Mouse (Mus musculus): Measurements from ENCODE around the gene Slc24a3. TPM values are rescaled to one million over a fixed set of nuclear protein-coding genes. Genes with fewer than 3 reads are reported as not detected.

Slc24a3 gene
- polyA plus RNA-seq, 1 experiment from 2014 or later, result 3.1 TPM

DNA sequence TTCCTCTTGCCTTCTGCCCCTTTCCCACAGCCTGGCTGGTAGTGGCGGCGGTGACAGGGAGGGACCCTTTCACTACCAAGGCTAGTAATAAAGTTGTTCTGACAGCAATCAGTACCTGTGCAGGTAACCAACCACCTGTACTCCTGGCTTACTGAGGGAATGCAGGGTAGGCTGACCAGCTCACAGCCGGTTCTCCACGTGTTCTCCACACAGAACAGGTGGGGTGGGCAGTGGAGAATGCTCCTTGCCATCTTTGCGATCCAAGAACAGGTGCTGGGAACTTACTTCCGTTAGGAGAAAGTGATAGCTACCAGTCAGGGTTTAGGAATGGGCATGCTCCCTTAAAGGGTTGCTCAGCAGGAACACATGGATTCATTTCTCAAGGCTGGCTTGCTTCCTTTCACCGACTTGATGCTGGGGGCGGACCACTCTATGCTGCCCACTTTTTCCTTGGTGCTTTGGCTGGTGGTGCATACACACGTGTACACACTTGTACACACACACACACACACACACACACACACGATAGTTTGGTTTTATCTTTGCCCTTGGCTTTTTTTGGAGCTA lies 934 bp downstream of the Slc24a3 start:
- H3K36me3 ChIP-seq (ENCODE audit: inconsistent target), result no peaks in the 10 kb centered on the region
- WGBS (ENCODE audit: missing documents), result 25% methylated on average over 10 of the region's 10 CpGs
- no peaks in the 10 kb centered on the region for H3K79me2 ChIP-seq (ENCODE audit: inconsistent target)
- peak overlapping the region; percentile 33 for H3K4me3 ChIP-seq (ENCODE audit: inconsistent target)
- no peak overlapping the region for H3K27ac ChIP-seq

- Histone ChIP-seq H3K4me3 (ENCODE audit: inconsistent target) (no peak overlapping the region), H3K36me3 (ENCODE audit: inconsistent target) (no peaks in the 10 kb centered on the region), H3K79me2 (ENCODE audit: inconsistent target) (no peaks in the 10 kb centered on the region), H3K27ac (no peak overlapping the region)
- 90% methylated on average over 4 of the region's 4 CpGs for WGBS (ENCODE audit: missing documents)
Observed at GRCm38 (mm10) chr2:145172978-145173655, 5.6 kb downstream of the Slc24a3 start.

DNA sequence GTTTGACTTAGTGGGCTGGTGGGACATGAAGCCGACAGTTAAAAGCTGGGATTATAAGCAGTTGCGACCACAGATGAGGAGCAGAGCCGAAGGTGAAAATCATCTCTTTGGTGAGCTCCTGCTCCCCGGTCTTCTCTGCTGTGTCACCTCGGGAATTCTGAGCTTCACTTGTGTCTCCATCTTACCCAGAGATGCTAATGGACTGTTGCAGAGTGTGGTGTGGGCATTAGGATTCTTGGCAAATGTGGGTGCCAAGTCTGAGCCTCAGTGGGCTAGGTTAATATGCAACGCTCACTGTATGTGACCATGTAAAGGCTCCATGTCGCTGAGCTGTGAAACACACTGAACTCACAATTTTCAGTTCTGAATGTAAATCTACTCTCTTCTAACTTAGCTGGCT lies 7.5 kb downstream of the Slc24a3 start:
- Histone ChIP-seq H3K36me3 (ENCODE audit: inconsistent target) (no peaks in the 10 kb centered on the region), H3K4me3 (ENCODE audit: inconsistent target) (no peak overlapping the region), H3K79me2 (ENCODE audit: inconsistent target) (no peaks in the 10 kb centered on the region), H3K27ac (no peak overlapping the region)
- 88% methylated on average over 7 of the region's 7 CpGs for WGBS (ENCODE audit: missing documents)

DNA sequence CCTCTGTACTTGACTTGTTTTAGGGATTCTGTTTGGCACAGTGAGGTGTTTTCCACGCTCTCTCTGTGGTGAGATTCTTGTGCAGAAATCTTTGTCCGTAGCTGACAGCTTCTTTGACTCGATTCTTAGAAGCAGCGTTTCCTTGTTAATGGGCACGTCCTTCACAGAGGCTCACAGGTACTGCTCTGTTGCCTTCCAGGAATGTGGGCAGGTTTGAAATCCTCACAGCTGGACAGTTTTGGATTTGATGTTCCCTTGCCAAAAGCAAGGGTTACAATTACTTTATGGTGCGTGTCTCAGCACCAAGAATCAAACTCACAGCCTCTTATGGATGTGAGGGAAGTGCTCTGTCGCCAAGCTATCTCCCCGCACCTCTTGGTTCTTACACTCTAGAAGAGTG lies 14.9 kb downstream of the Slc24a3 start:
- H3K36me3 ChIP-seq (ENCODE audit: inconsistent target), result no peaks in the 10 kb centered on the region
- 95% methylated on average over 6 of the region's 8 CpGs for WGBS (ENCODE audit: missing documents)
- H3K79me2 ChIP-seq (ENCODE audit: inconsistent target), result no peaks in the 10 kb centered on the region
- no peak overlapping the region for H3K4me3 ChIP-seq (ENCODE audit: inconsistent target)
- H3K27ac ChIP-seq, result no peak overlapping the region

GRCm38 (mm10) chr2:145188828-145189227 lies 21.3 kb downstream of the Slc24a3 start:
- no peak overlapping the region for H3K4me3 ChIP-seq (ENCODE audit: inconsistent target)

DNA sequence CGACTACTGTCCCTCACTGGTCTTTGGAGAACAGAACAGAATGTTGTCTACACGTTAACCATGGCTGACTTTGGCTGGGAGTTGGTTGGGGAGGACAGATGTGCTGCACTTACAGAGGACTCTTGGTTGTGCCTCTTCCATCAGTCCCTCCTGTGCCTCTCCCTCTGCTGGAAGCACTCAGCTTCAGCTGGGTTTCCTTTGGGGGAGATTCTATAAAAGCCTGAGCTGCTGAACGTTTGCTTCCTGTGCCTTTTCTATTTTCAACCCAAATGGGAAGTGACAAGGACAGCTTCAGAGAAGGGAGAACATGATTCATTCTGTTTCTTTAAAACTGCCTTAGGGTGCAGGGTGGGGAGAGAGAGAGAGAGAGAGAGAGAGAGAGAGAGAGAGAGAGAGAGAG lies 28.5 kb downstream of the Slc24a3 start:
- 44% methylated on average over 3 of the region's 3 CpGs for WGBS (ENCODE audit: missing documents)
- H3K27ac ChIP-seq, result peak overlapping the region; percentile 59
- H3K4me3 ChIP-seq (ENCODE audit: inconsistent target), result no peak overlapping the region
- H3K36me3 ChIP-seq (ENCODE audit: inconsistent target), result no peaks in the 10 kb centered on the region
- H3K79me2 ChIP-seq (ENCODE audit: inconsistent target), result no peaks in the 10 kb centered on the region

More at GRCm38 (mm10) chr2:145188828-145189227, 21.3 kb downstream of the Slc24a3 start:
- 6% methylated on average over 2 of the region's 2 CpGs for WGBS (ENCODE audit: missing documents)
- H3K27ac ChIP-seq, result peak overlapping the region; percentile 27
- H3K36me3 ChIP-seq (ENCODE audit: inconsistent target), result no peaks in the 10 kb centered on the region
- H3K79me2 ChIP-seq (ENCODE audit: inconsistent target), result no peaks in the 10 kb centered on the region

- H3K4me3 ChIP-seq (ENCODE audit: inconsistent target), result no peak overlapping the region
- 72% methylated on average over 7 of the region's 7 CpGs for WGBS (ENCODE audit: missing documents)
Observed at GRCm38 (mm10) chr2:145196501-145197042, 29.0 kb downstream of the Slc24a3 start.

DNA sequence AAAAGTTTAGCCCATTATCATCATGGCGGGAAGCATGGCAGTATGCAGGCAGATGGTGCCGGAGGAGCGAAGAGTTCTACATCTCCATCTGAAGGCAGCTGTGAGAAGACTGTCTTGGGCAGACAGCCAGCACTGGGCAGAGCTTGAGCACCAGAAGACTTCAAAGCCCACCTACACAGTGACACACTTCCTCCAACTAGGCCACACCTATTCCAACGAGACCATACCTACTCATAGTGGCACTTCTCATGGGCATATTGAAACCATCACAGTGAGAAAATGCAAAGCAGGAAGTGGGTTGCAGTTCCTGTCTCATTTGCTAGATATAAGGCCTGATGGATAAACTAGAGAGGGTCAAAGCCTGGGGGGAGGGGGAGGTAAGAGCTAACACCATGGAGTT lies 29.5 kb downstream of the Slc24a3 start:
- WGBS (ENCODE audit: missing documents), result 69% methylated on average over 3 of the region's 4 CpGs
- no peaks in the 10 kb centered on the region for H3K36me3 ChIP-seq (ENCODE audit: inconsistent target)
- peak overlapping the region; percentile 59; the same call in 1 of the 2 replicates for H3K27ac ChIP-seq
- no peak overlapping the region for H3K4me3 ChIP-seq (ENCODE audit: inconsistent target)
- H3K79me2 ChIP-seq (ENCODE audit: inconsistent target), result no peaks in the 10 kb centered on the region

More at GRCm38 (mm10) chr2:145196501-145197042, 29.0 kb downstream of the Slc24a3 start:
- Histone ChIP-seq H3K79me2 (ENCODE audit: inconsistent target) (no peaks in the 10 kb centered on the region), H3K36me3 (ENCODE audit: inconsistent target) (no peaks in the 10 kb centered on the region), H3K27ac (peak overlapping the region; percentile 59)

GRCm38 (mm10) chr2:145213587-145213986 lies 46.0 kb downstream of the Slc24a3 start:
- H3K36me3 ChIP-seq (ENCODE audit: inconsistent target), result no peaks in the 10 kb centered on the region
- no peaks in the 10 kb centered on the region for H3K79me2 ChIP-seq (ENCODE audit: inconsistent target)
- 97% methylated on average over 11 of the region's 11 CpGs for WGBS (ENCODE audit: missing documents)
- no peak overlapping the region for H3K4me3 ChIP-seq (ENCODE audit: inconsistent target)
- H3K27ac ChIP-seq, result no peak overlapping the region

- Histone ChIP-seq H3K36me3 (ENCODE audit: inconsistent target) (no peaks in the 10 kb centered on the region), H3K79me2 (ENCODE audit: inconsistent target) (no peaks in the 10 kb centered on the region), H3K4me3 (ENCODE audit: inconsistent target) (no peak overlapping the region), H3K27ac (no peak overlapping the region)
- WGBS (ENCODE audit: missing documents), result 53% methylated on average over 8 of the region's 8 CpGs
Observed at GRCm38 (mm10) chr2:145214086-145214831, 46.7 kb downstream of the Slc24a3 start.

- Histone ChIP-seq H3K79me2 (ENCODE audit: inconsistent target) (no peaks in the 10 kb centered on the region), H3K4me3 (ENCODE audit: inconsistent target) (no peak overlapping the region), H3K36me3 (ENCODE audit: inconsistent target) (no peaks in the 10 kb centered on the region), H3K27ac (no peak overlapping the region)
- WGBS (ENCODE audit: missing documents), result 86% methylated on average over 2 of the region's 2 CpGs
Observed at GRCm38 (mm10) chr2:145216580-145216979, 49.0 kb downstream of the Slc24a3 start.

GRCm38 (mm10) chr2:145217422-145217821 lies 49.9 kb downstream of the Slc24a3 start:
- Histone ChIP-seq H3K4me3 (ENCODE audit: inconsistent target) (no peak overlapping the region), H3K79me2 (ENCODE audit: inconsistent target) (no peaks in the 10 kb centered on the region), H3K27ac (no peak overlapping the region), H3K36me3 (ENCODE audit: inconsistent target) (no peaks in the 10 kb centered on the region)
- WGBS (ENCODE audit: missing documents), result 89% methylated on average over 2 of the region's 2 CpGs

DNA sequence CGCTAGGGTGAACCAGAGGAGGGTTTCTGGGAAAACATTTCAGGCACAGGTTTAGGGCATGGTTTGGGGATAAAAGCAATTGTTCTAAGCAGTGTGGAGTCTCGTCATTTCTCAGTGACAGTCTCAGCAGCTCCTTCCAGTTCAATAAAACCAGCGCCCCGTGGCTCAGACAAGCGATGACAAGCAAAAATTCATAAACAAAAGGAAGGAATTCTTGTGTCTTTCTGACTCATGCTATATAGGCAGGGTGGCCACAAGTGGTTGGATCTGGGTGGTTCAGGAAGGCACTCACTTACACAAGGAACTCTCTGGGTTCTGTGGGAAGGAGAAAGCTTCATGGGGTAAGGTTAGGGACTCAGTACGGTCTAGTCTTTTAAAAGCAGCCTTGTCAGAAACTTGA lies 51.7 kb downstream of the Slc24a3 start:
- Histone ChIP-seq H3K4me3 (ENCODE audit: inconsistent target) (no peak overlapping the region), H3K27ac (no peak overlapping the region), H3K79me2 (ENCODE audit: inconsistent target) (no peaks in the 10 kb centered on the region), H3K36me3 (ENCODE audit: inconsistent target) (no peaks in the 10 kb centered on the region)
- 55% methylated on average over 6 of the region's 6 CpGs for WGBS (ENCODE audit: missing documents)

GRCm38 (mm10) chr2:145223646-145224045 lies 56.1 kb downstream of the Slc24a3 start:
- H3K27ac ChIP-seq, result no peak overlapping the region
- no peaks in the 10 kb centered on the region for H3K36me3 ChIP-seq (ENCODE audit: inconsistent target)
- H3K79me2 ChIP-seq (ENCODE audit: inconsistent target), result no peaks in the 10 kb centered on the region
- H3K4me3 ChIP-seq (ENCODE audit: inconsistent target), result no peak overlapping the region
- 79% methylated on average over 4 of the region's 4 CpGs for WGBS (ENCODE audit: missing documents)

- Histone ChIP-seq H3K79me2 (ENCODE audit: inconsistent target) (no peaks in the 10 kb centered on the region), H3K4me3 (ENCODE audit: inconsistent target) (no peak overlapping the region), H3K36me3 (ENCODE audit: inconsistent target) (no peaks in the 10 kb centered on the region), H3K27ac (no peak overlapping the region)
- 17% methylated on average over 3 of the region's 3 CpGs for WGBS (ENCODE audit: missing documents)
Observed at GRCm38 (mm10) chr2:145225640-145226039, 58.1 kb downstream of the Slc24a3 start.
